Mouse (Mus musculus): ENCODE measurements around the gene Hsh2d. TPM values are rescaled to one million over a fixed set of nuclear protein-coding genes. Genes with fewer than 3 reads are reported as not detected.

Hsh2d gene
- polyA plus RNA-seq, 1 experiment = not detected

DNA sequence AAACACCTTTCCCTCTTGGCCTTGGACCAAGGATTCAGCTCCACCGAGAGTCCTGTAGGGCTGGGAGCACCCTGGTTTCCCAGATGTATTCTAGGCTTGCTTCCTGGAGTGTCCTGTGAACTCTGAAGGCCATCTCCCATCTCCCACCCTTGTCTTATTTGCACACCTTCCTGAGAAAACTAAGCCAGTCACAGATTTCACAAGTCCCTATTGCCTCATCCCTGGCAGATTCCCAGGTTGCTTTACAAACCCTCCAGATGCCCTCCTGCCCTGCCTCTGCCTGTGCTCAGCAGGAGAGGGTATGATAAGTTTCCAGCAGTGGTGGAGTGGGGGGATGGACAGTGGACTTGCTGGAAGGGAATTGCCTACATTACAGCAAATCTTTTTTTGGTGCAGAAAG, 43.4 kb upstream of the Hsh2d start:
- no peak for TF ChIP-seq TCF12 (IDR thresholded peaks at IDR 0.05; ENCODE audit: insufficient read depth, poor library complexity, severe bottlenecking)
- TF ChIP-seq CEBPB (IDR thresholded peaks at IDR 0.05; ENCODE audit: insufficient read depth, poor library complexity, severe bottlenecking) = peak; percentile 63; the same call in 1 of the 2 replicates
- H3K27me3 ChIP-seq (ENCODE audit: control insufficient read depth, insufficient read depth, insufficient read length) = no peaks in the 10 kb centered on the region
- H3K36me3 ChIP-seq (ENCODE audit: control insufficient read depth, insufficient read depth) = peaks cover 63% of the 10 kb centered on the region
- H3K79me2 ChIP-seq (ENCODE audit: control insufficient read depth, insufficient read depth) = peaks cover 22% of the 10 kb centered on the region
- no peak overlapping the region for H3K4me3 ChIP-seq
- H3ac ChIP-seq (ENCODE audit: control insufficient read depth, insufficient read length) = no peak overlapping the region
- no peak overlapping the region for H3K4me2 ChIP-seq (ENCODE audit: low read depth)

DNA sequence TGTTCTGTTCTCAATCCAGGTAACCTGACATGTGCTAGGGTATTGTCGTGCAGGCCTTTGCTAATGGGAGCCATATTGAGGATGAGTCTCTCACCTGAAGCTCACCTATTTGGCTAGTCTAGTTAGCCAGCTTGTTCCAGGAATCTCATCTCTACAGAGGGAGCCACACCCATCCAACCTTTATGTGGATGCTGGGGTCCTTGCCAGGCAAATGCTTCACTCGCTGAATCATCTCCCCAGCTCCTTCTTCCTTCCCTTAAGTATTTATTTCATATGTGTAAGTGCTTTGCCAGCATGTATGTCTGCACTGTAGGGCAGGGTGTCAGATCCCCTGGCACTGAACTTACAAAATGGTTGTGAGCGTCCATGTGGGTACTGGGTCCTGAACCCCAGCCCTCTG, 42.9 kb upstream of the Hsh2d start:
- Histone ChIP-seq H3K4me3 (no peak overlapping the region), H3K36me3 (ENCODE audit: control insufficient read depth, insufficient read depth) (peaks cover 61% of the 10 kb centered on the region), H3K79me2 (ENCODE audit: control insufficient read depth, insufficient read depth) (peaks cover 17% of the 10 kb centered on the region), H3K27me3 (ENCODE audit: control insufficient read depth, insufficient read depth, insufficient read length) (no peaks in the 10 kb centered on the region), H3ac (ENCODE audit: control insufficient read depth, insufficient read length) (no peak overlapping the region), H3K4me2 (ENCODE audit: low read depth) (no peak overlapping the region)
- no peak for TF ChIP-seq POLR2AphosphoS2 (IDR thresholded peaks at IDR 0.05; ENCODE audit: insufficient read length, low read depth)
- TF ChIP-seq TCF12 (IDR thresholded peaks at IDR 0.05; ENCODE audit: insufficient read depth, poor library complexity, severe bottlenecking) = no peak
- no peak for TF ChIP-seq MYOD1 (IDR thresholded peaks at IDR 0.05; ENCODE audit: control insufficient read depth in 1 of 3, insufficient read length in 2 of 3, low read depth in 2 of 3)
- TF ChIP-seq SRF (IDR thresholded peaks at IDR 0.05; ENCODE audit: control insufficient read depth, insufficient read length, low read depth) = no peak
- no peak for TF ChIP-seq POLR2A (IDR thresholded peaks at IDR 0.05; ENCODE audit: insufficient read length, low read depth)
- TF ChIP-seq USF1 (IDR thresholded peaks at IDR 0.05; ENCODE audit: low read depth) = no peak
- no peak for TF ChIP-seq MAX (IDR thresholded peaks at IDR 0.05; ENCODE audit: low read depth)
- TF ChIP-seq TCF3 (IDR thresholded peaks at IDR 0.05; ENCODE audit: insufficient read length, low read depth) = no peak
- TF ChIP-seq E2F4 (IDR thresholded peaks at IDR 0.05; ENCODE audit: insufficient read depth) = no peak
- TF ChIP-seq REST (IDR thresholded peaks at IDR 0.05; ENCODE audit: insufficient read depth, insufficient read length) = no peak
- no peak for TF ChIP-seq CEBPB (IDR thresholded peaks at IDR 0.05; ENCODE audit: insufficient read depth, poor library complexity, severe bottlenecking)
- no peak for TF ChIP-seq MYOG (IDR thresholded peaks at IDR 0.05; ENCODE audit: control insufficient read depth in 1 of 3, insufficient read depth in 1 of 3, insufficient read length in 2 of 3, low read depth in 2 of 3)

DNA sequence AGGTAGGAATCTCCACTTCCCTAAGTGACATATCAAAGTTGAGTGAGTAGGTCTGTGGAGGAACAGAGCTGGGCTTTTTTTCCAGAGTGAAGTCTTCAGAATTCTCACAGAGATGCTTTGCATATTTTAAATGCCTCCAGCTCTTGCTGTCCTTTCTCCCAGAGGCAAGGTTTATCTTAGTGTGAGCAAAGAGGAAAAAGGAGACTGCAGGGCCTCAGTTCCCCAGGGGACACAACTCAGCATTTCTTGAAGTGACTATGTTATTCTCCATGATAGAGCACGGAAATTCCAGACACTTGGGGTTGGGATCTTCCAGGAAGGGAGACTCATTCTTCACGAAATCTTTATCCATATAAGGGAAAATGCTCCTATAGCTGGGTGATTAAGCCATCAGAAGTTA, 42.2 kb upstream of the Hsh2d start:
- TF ChIP-seq POLR2A (IDR thresholded peaks at IDR 0.05; ENCODE audit: insufficient read length, low read depth) (no peak), MYOG (IDR thresholded peaks at IDR 0.05; ENCODE audit: control insufficient read depth in 1 of 3, insufficient read depth in 1 of 3, insufficient read length in 2 of 3, low read depth in 2 of 3) (no peak), SRF (IDR thresholded peaks at IDR 0.05; ENCODE audit: control insufficient read depth, insufficient read length, low read depth) (no peak)
- no peak overlapping the region for H3ac ChIP-seq (ENCODE audit: control insufficient read depth, insufficient read length)
- H3K27me3 ChIP-seq (ENCODE audit: control insufficient read depth, insufficient read depth, insufficient read length) = no peaks in the 10 kb centered on the region
- H3K79me2 ChIP-seq (ENCODE audit: control insufficient read depth, insufficient read depth) = peaks cover 9% of the 10 kb centered on the region
- H3K4me3 ChIP-seq = no peak overlapping the region
- H3K4me2 ChIP-seq (ENCODE audit: low read depth) = no peak overlapping the region
- peaks cover 60% of the 10 kb centered on the region for H3K36me3 ChIP-seq (ENCODE audit: control insufficient read depth, insufficient read depth)

DNA sequence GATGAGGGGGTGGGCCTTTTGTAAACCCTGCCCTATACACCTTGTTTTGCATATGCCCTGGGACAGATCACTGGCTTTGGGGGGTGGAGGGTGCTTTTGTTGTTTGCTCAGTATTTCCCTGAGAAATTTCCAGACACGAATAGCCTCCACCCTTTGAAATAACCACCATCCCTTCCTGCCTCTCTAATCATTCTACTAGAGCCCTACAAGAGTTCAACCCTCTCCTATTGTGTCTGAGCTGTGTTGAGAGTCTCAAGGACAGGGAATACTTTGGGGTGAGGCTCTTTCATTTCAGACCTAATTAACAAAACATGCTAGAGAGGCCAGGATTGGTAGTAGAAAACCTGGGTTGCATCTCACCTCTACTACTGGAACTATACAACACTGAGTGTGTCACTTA, 40.4 kb upstream of the Hsh2d start:
- no peaks in the 10 kb centered on the region for H3K27me3 ChIP-seq (ENCODE audit: control insufficient read depth, insufficient read depth, insufficient read length)
- TF ChIP-seq MYOG (IDR thresholded peaks at IDR 0.05; ENCODE audit: control insufficient read depth in 1 of 3, insufficient read depth in 1 of 3, insufficient read length in 2 of 3, low read depth in 2 of 3) = no peak
- no peak for TF ChIP-seq REST (IDR thresholded peaks at IDR 0.05; ENCODE audit: insufficient read depth, insufficient read length)
- no peak for TF ChIP-seq POLR2A (IDR thresholded peaks at IDR 0.05; ENCODE audit: insufficient read length, low read depth)
- no peak for TF ChIP-seq E2F4 (IDR thresholded peaks at IDR 0.05; ENCODE audit: insufficient read depth)
- TF ChIP-seq POLR2AphosphoS2 (IDR thresholded peaks at IDR 0.05; ENCODE audit: insufficient read length, low read depth) = no peak
- no peak for TF ChIP-seq TCF12 (IDR thresholded peaks at IDR 0.05; ENCODE audit: insufficient read depth, poor library complexity, severe bottlenecking)
- no peak for TF ChIP-seq MYOD1 (IDR thresholded peaks at IDR 0.05; ENCODE audit: control insufficient read depth in 1 of 3, insufficient read length in 2 of 3, low read depth in 2 of 3)
- TF ChIP-seq TCF3 (IDR thresholded peaks at IDR 0.05; ENCODE audit: insufficient read length, low read depth) = no peak
- no peak for TF ChIP-seq USF1 (IDR thresholded peaks at IDR 0.05; ENCODE audit: low read depth)
- TF ChIP-seq CEBPB (IDR thresholded peaks at IDR 0.05; ENCODE audit: insufficient read depth, poor library complexity, severe bottlenecking) = no peak
- TF ChIP-seq MAX (IDR thresholded peaks at IDR 0.05; ENCODE audit: low read depth) = no peak
- TF ChIP-seq SRF (IDR thresholded peaks at IDR 0.05; ENCODE audit: control insufficient read depth, insufficient read length, low read depth) = no peak

DNA sequence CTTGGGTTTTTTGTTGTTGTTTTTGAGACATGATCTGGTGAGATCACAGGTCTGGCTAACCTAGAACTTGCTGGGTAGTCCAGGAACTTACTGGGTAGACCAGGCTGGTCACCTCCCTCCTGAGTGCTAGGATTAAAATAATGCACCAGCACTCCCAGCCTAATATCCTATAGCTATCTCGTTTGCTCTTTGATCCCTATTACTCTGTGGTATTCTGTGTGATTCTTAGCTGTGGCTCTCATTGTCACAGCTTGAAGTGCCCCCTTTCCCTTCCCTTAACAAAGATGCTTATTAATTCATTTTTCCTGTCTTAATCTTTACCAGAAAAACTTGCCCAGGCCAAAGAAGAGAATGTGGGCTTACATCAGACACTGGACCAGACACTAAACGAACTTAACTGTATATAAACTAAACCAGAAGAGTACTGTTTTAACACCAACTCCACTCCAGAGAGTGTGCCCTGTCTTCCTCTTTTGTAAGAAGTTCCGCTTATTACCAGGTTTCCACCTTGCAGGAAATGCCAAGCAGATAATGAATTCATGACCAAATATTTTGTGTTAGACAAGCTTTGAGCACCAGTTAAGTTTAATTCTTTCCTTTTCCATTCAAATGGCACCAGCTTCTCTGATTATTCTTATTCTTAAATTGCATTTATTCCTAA, 37.9 kb upstream of the Hsh2d start:
- Histone ChIP-seq H3K79me2 (ENCODE audit: control insufficient read depth, insufficient read depth) (no peaks in the 10 kb centered on the region), H3K4me2 (ENCODE audit: low read depth) (no peak overlapping the region), H3K4me3 (no peak overlapping the region), H3K27me3 (ENCODE audit: control insufficient read depth, insufficient read depth, insufficient read length) (no peaks in the 10 kb centered on the region), H3K36me3 (ENCODE audit: control insufficient read depth, insufficient read depth) (peaks cover 61% of the 10 kb centered on the region), H3ac (ENCODE audit: control insufficient read depth, insufficient read length) (no peak overlapping the region)
- TF ChIP-seq REST (IDR thresholded peaks at IDR 0.05; ENCODE audit: insufficient read depth, insufficient read length) (no peak), MAX (IDR thresholded peaks at IDR 0.05; ENCODE audit: low read depth) (no peak), POLR2A (IDR thresholded peaks at IDR 0.05; ENCODE audit: insufficient read length, low read depth) (no peak), TCF12 (IDR thresholded peaks at IDR 0.05; ENCODE audit: insufficient read depth, poor library complexity, severe bottlenecking) (no peak), USF1 (IDR thresholded peaks at IDR 0.05; ENCODE audit: low read depth) (no peak), SRF (IDR thresholded peaks at IDR 0.05; ENCODE audit: control insufficient read depth, insufficient read length, low read depth) (no peak)

More for the DNA sequence above, 40.4 kb upstream of the Hsh2d start:
- no peak overlapping the region for H3K4me3 ChIP-seq
- H3K36me3 ChIP-seq (ENCODE audit: control insufficient read depth, insufficient read depth) = peaks cover 64% of the 10 kb centered on the region
- no peak overlapping the region for H3K4me2 ChIP-seq (ENCODE audit: low read depth)
- H3ac ChIP-seq (ENCODE audit: control insufficient read depth, insufficient read length) = no peak overlapping the region
- H3K79me2 ChIP-seq (ENCODE audit: control insufficient read depth, insufficient read depth) = no peaks in the 10 kb centered on the region
